Mouse (Mus musculus) left cerebral cortex, postnatal 10 days (tissue): ENCODE data around the gene Tmem38b. TPM values are rescaled to one million over a fixed set of nuclear protein-coding genes. Genes with fewer than 3 reads are reported as not detected.

Experiments used
- DNase-seq, 2 experiments: peaks; one replicate each; pipeline ENCODE4 v3.0.0; 2021 to 2022; ENCODE audit warnings: low spot score in 2 of 2, mixed read lengths in 1 of 2; ENCODE audit errors: extremely low spot score in 1 of 2
- intact Hi-C: fragments of 180-260 bp; cut with DNase I; formaldehyde crosslinking; loops from one replicate; pipeline ENCODE4 v1.15.1; 2025
- total RNA-seq, 2 experiments: library from RNA; stranded (reverse); gene quantifications; 2 replicates each; pipeline ENCODE4 v1.2.3; 2021

The Tmem38b gene
- total RNA-seq, 2 experiments from 2014 or later: 10.7 to 13.6 TPM

GRCm38 (mm10) chr4:53826641-53827248 lies 900 bp downstream of the Tmem38b start:
- no peak for DNase-seq
- intact Hi-C loops: loop anchor here (5.0 kb wide), 1 partner anchor 89 kb away; no protein-coding TSS in a partner anchor

GRCm38 (mm10) chr4:53827869-53828268 lies 2.0 kb downstream of the Tmem38b start:
- intact Hi-C loops: loop anchor here (5.0 kb wide), 1 partner anchor 91 kb away; no protein-coding TSS in a partner anchor
- no peak for DNase-seq

- DNase-seq: no peak
- intact Hi-C loops: loop anchor here (5.0 kb wide), 1 partner anchor 92 kb away; no protein-coding TSS in a partner anchor
Measured at GRCm38 (mm10) chr4:53828914-53829313, 3.1 kb downstream of the Tmem38b start.

GRCm38 (mm10) chr4:53830016-53830415 lies 4.2 kb downstream of the Tmem38b start:
- intact Hi-C loops: no loop called here
- no peak for DNase-seq

- DNase-seq: no peak
Measured at GRCm38 (mm10) chr4:53830579-53830978, 4.7 kb downstream of the Tmem38b start.

GRCm38 (mm10) chr4:53832321-53832720 lies 6.5 kb downstream of the Tmem38b start:
- no peak for DNase-seq
- intact Hi-C loops: no loop called here

More at GRCm38 (mm10) chr4:53830579-53830978, 4.7 kb downstream of the Tmem38b start:
- intact Hi-C loops: no loop called here

- no peak for DNase-seq
- intact Hi-C loops: no loop called here
Measured at GRCm38 (mm10) chr4:53836978-53837377, 11.1 kb downstream of the Tmem38b start.

- peak in 1 of 2 experiments; percentile 43 for DNase-seq
- intact Hi-C loops: no loop called here
Measured at GRCm38 (mm10) chr4:53840158-53840870, 14.5 kb downstream of the Tmem38b start.

- intact Hi-C loops: no loop called here
- DNase-seq: no peak
Measured at GRCm38 (mm10) chr4:53843553-53843952, 17.7 kb downstream of the Tmem38b start.

GRCm38 (mm10) chr4:53844835-53845619 lies 19.2 kb downstream of the Tmem38b start:
- intact Hi-C loops: loop anchor here (5.0 kb wide), 1 partner anchor 103 kb away; no protein-coding TSS in a partner anchor
- peak in 1 of 2 experiments; percentile 26 for DNase-seq

GRCm38 (mm10) chr4:53845656-53846055 lies 19.8 kb downstream of the Tmem38b start:
- intact Hi-C loops: loop anchor here (5.0 kb wide), 1 partner anchor 103 kb away; no protein-coding TSS in a partner anchor
- DNase-seq: no peak

- intact Hi-C loops: loop anchor here (5.0 kb wide), 1 partner anchor 104 kb away; no protein-coding TSS in a partner anchor
- DNase-seq: no peak
Measured at GRCm38 (mm10) chr4:53846326-53846725, 20.5 kb downstream of the Tmem38b start.

- DNase-seq: no peak
- intact Hi-C loops: loop anchor here (5.0 kb wide), 1 partner anchor 105 kb away; no protein-coding TSS in a partner anchor
Measured at GRCm38 (mm10) chr4:53847541-53847940, 21.7 kb downstream of the Tmem38b start.

GRCm38 (mm10) chr4:53848308-53848707 lies 22.5 kb downstream of the Tmem38b start:
- no peak for DNase-seq
- intact Hi-C loops: loop anchor here (5.0 kb wide), 1 partner anchor 106 kb away; no protein-coding TSS in a partner anchor

- intact Hi-C loops: loop anchor here (5.0 kb wide), 1 partner anchor 107 kb away; no protein-coding TSS in a partner anchor
- no peak for DNase-seq
Measured at GRCm38 (mm10) chr4:53848816-53849215, 23.0 kb downstream of the Tmem38b start.

GRCm38 (mm10) chr4:53849804-53850203 lies 24.0 kb downstream of the Tmem38b start:
- intact Hi-C loops: loop anchor here (5.0 kb wide), 1 partner anchor 108 kb away; no protein-coding TSS in a partner anchor
- DNase-seq: no peak

GRCm38 (mm10) chr4:53853333-53853732 lies 27.5 kb downstream of the Tmem38b start:
- intact Hi-C loops: no loop called here

GRCm38 (mm10) chr4:53859944-53860343 lies 34.1 kb downstream of the Tmem38b start:
- intact Hi-C loops: no loop called here
- no peak for DNase-seq

More at GRCm38 (mm10) chr4:53853333-53853732, 27.5 kb downstream of the Tmem38b start:
- DNase-seq: no peak

GRCm38 (mm10) chr4:53862101-53862500 lies 36.3 kb downstream of the Tmem38b start:
- no peak for DNase-seq
- intact Hi-C loops: no loop called here
